In the genomic region with DNA sequence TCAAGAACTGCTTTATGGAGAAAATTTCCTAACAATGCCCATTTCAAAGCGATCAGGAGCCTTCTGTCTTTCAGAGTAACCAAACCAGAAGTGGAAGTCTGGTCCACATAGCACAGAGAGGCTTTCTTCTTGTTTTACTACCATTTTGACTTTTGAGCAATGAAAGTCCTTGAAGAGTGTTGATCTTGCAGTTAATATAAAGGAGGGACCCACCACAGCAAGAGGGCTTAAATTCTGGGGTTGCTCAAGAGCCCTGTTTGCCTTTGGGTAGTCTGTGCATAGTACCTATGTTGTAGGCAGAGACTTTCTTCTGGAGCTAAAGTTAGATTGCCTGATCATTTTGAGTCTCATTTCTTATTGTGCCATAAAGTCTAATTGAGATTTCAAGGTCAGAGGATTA, we compare ENCODE assay signal across 19 mouse cellular contexts.
DNase-seq lines count a peak whose midpoint lies in the region; ATAC-seq and TF ChIP-seq lines count a peak whose summit lies in the region.
"Had no signal": no experiment of that assay in that cellular context is flagged by ENCODE, and none has a peak within 500 bp of the region (broad histone marks: within the 10 kb centered on the region; RNA-seq: fewer than 3 reads in every experiment).

No protein-coding gene starts in this region.

- WGBS in lung, embryonic 15.5 days: 49% methylated on average over 1 of the region's 1 CpGs
- WGBS in lung, postnatal 0 days: 41% methylated on average over 1 of the region's 1 CpGs

- H3K27ac ChIP-seq in lung, embryonic 15.5 days: no peak overlapping the region
- no peak overlapping the region for H3K27ac ChIP-seq in lung, postnatal 0 days (ENCODE audit: low read length)
- H3K27ac ChIP-seq: embryonic facial prominence, embryonic 10.5 days; embryonic facial prominence, embryonic 12.5 days; forebrain, embryonic 13.5 days; forebrain, embryonic 15.5 days had no signal

- no peak for TF ChIP-seq CTCF in lung, postnatal 0 days (IDR thresholded peaks at IDR 0.05)

- no peak for TF ChIP-seq EP300 in lung, postnatal 0 days (IDR thresholded peaks at IDR 0.05)

- H3K4me1 ChIP-seq in lung, embryonic 15.5 days: no peaks in the 10 kb centered on the region
- no peaks in the 10 kb centered on the region for H3K4me1 ChIP-seq in lung, postnatal 0 days (ENCODE audit: insufficient read depth, low read depth, low read length)
- H3K4me1 ChIP-seq: forebrain, embryonic 13.5 days; forebrain, embryonic 15.5 days had no signal

- ATAC-seq in lung, embryonic 15.5 days (ENCODE audit: borderline replicate concordance, extremely low read depth, low FRiP score, low TSS enrichment): peak; percentile 76; the same call in 1 of the 2 replicates
- ATAC-seq in lung, postnatal 0 days: peak; percentile 32
- ATAC-seq: forebrain, embryonic 13.5 days; forebrain, embryonic 15.5 days; forebrain, postnatal 0 days had no signal

- DNase-seq in lung, postnatal 10 days: no peak
- DNase-seq in lung, postnatal 0 days (ENCODE audit: low spot score): peak; percentile 14
- no peak for DNase-seq in lung, postnatal 4 days
- DNase-seq in embryo, embryonic 11 days: no peak
- DNase-seq: adrenal gland, adult 2 months; adrenal gland, postnatal 10 days; adrenal gland, postnatal 25 days; cerebellum, adult 11 months; cerebellum, adult 18-20 months; cerebellum, adult 8-10 months; cerebellum, adult 9-11 months; cerebellum, postnatal 14 days; cerebellum, postnatal 36 days; forebrain, postnatal 0 days had no signal

- H3K27me3 ChIP-seq in lung, embryonic 15.5 days: no peaks in the 10 kb centered on the region
- no peaks in the 10 kb centered on the region for H3K27me3 ChIP-seq in lung, postnatal 0 days (replicated peaks; ENCODE audit: insufficient read depth, low read length)
- H3K27me3 ChIP-seq: embryonic facial prominence, embryonic 12.5 days; forebrain, embryonic 15.5 days had no signal

- H3K9me3 ChIP-seq in lung, embryonic 15.5 days: no peaks in the 10 kb centered on the region
- H3K9me3 ChIP-seq in lung, postnatal 0 days (ENCODE audit: low read length): no peaks in the 10 kb centered on the region
- H3K9me3 ChIP-seq: embryonic facial prominence, embryonic 10.5 days; embryonic facial prominence, embryonic 12.5 days; forebrain, embryonic 13.5 days; forebrain, embryonic 15.5 days had no signal

- no peak overlapping the region for H3K4me2 ChIP-seq in lung, embryonic 15.5 days
- H3K4me2 ChIP-seq in lung, postnatal 0 days (replicated peaks; ENCODE audit: low read depth, low read length): no peak overlapping the region
- H3K4me2 ChIP-seq: embryonic facial prominence, embryonic 12.5 days; forebrain, embryonic 13.5 days; forebrain, embryonic 15.5 days had no signal

- H3K4me3 ChIP-seq in lung, embryonic 15.5 days: no peak overlapping the region
- no peak overlapping the region for H3K4me3 ChIP-seq in lung, postnatal 0 days (ENCODE audit: low read depth, low read length)
- H3K4me3 ChIP-seq: embryonic facial prominence, embryonic 10.5 days; embryonic facial prominence, embryonic 12.5 days; forebrain, embryonic 13.5 days; forebrain, embryonic 15.5 days had no signal

- no peaks in the 10 kb centered on the region for H3K36me3 ChIP-seq in lung, embryonic 15.5 days
- no peaks in the 10 kb centered on the region for H3K36me3 ChIP-seq in lung, postnatal 0 days (ENCODE audit: insufficient read depth, low read length)
- H3K36me3 ChIP-seq: embryonic facial prominence, embryonic 10.5 days; embryonic facial prominence, embryonic 12.5 days; forebrain, embryonic 15.5 days had no signal

- H3K9ac ChIP-seq in lung, embryonic 15.5 days: no peak overlapping the region
- H3K9ac ChIP-seq in lung, postnatal 0 days (replicated peaks; ENCODE audit: low read depth): no peak overlapping the region
- H3K9ac ChIP-seq: embryonic facial prominence, embryonic 12.5 days; forebrain, embryonic 13.5 days; forebrain, embryonic 15.5 days; forebrain, postnatal 0 days had no signal
